Mouse (Mus musculus): ENCODE results near the gene Atp6ap1l. TPM values are rescaled to one million over a fixed set of nuclear protein-coding genes. Genes with fewer than 3 reads are reported as not detected.

The Atp6ap1l gene
- total and polyA plus RNA-seq, 3 experiments = not detected

- Histone ChIP-seq H3K27me3 (ENCODE audit: control insufficient read depth in 1 of 2, insufficient read depth in 2 of 2, low read length in 2 of 2) (no peaks in the 10 kb centered on the region), H3K9me3 (replicated peaks; ENCODE audit: insufficient read depth, low read length) (no peaks in the 10 kb centered on the region), H3K79me2 (ENCODE audit: control insufficient read depth, insufficient read depth, low read length, poor library complexity) (no peaks in the 10 kb centered on the region), H3K27ac (ENCODE audit: control insufficient read depth, low read depth, low read length) (no peak overlapping the region), H3K36me3 (ENCODE audit: control insufficient read depth in 1 of 2, insufficient read depth in 2 of 2, low read length in 2 of 2) (no peaks in the 10 kb centered on the region), H3K4me3 (ENCODE audit: control insufficient read depth in 1 of 2, insufficient read depth in 1 of 2, low read depth in 2 of 2, low read length in 2 of 2) (no peak overlapping the region), H3K9ac (ENCODE audit: control insufficient read depth, low read depth, low read length, poor library complexity, severe bottlenecking) (no peak overlapping the region), H3K4me1 (ENCODE audit: control insufficient read depth in 1 of 2, insufficient read depth in 2 of 2, low read length in 2 of 2) (no peaks in the 10 kb centered on the region)
- no peak for DNase-seq (ENCODE audit: low read depth, low spot score)
- TF ChIP-seq NRF1 (IDR thresholded peaks at IDR 0.05; ENCODE audit: insufficient read depth, low read depth, low read length, poor library complexity, severe bottlenecking) (no peak), NELFE (IDR thresholded peaks at IDR 0.05; ENCODE audit: low read depth, low read length) (no peak), POLR2AphosphoS5 (IDR thresholded peaks at IDR 0.05; ENCODE audit: borderline replicate concordance, low read depth, low read length) (no peak), MYB (IDR thresholded peaks at IDR 0.05; ENCODE audit: low read depth, low read length) (no peak), GATA1 (IDR thresholded peaks at IDR 0.05; ENCODE audit: low read depth, low read length) (no peak), RAD21 (IDR thresholded peaks at IDR 0.05; ENCODE audit: low read depth, low read length) (no peak), CTCF (IDR thresholded peaks at IDR 0.05 in 2 of 3, conservative IDR thresholded peaks at IDR 0.05 in 1 of 3; ENCODE audit: control insufficient read depth in 1 of 3, insufficient read depth in 1 of 3, low read depth in 2 of 3, low read length in 3 of 3, poor library complexity in 1 of 3, severe bottlenecking in 1 of 3) (no peak), USF2 (IDR thresholded peaks at IDR 0.05; ENCODE audit: borderline replicate concordance in 1 of 2, insufficient read depth in 1 of 2, low read depth in 1 of 2, low read length in 2 of 2) (no peak), TAL1 (IDR thresholded peaks at IDR 0.05; ENCODE audit: low read length) (no peak), TBP (IDR thresholded peaks at IDR 0.05; ENCODE audit: low read depth, low read length) (no peak), MEF2A (IDR thresholded peaks at IDR 0.05; ENCODE audit: extremely low read depth, insufficient replicate concordance, low read depth, low read length, poor library complexity, severe bottlenecking) (no peak), SMC3 (IDR thresholded peaks at IDR 0.05; ENCODE audit: low read depth, low read length) (no peak), TCF12 (IDR thresholded peaks at IDR 0.05; ENCODE audit: low read depth, low read length) (no peak), MXI1 (IDR thresholded peaks at IDR 0.05; ENCODE audit: low read depth, low read length) (no peak), ETS1 (IDR thresholded peaks at IDR 0.05; ENCODE audit: low read depth, low read length) (no peak), E2F4 (IDR thresholded peaks at IDR 0.05; ENCODE audit: borderline replicate concordance, low read depth, low read length) (no peak)
Observed at GRCm38 (mm10) chr13:90896821-90897220, 8.3 kb downstream of the Atp6ap1l start.

- TF ChIP-seq TCF12 (IDR thresholded peaks at IDR 0.05; ENCODE audit: low read depth, low read length) = no peak
- no peak for TF ChIP-seq USF2 (IDR thresholded peaks at IDR 0.05; ENCODE audit: borderline replicate concordance in 1 of 2, insufficient read depth in 1 of 2, low read depth in 1 of 2, low read length in 2 of 2)
- no peak for TF ChIP-seq CHD1 (IDR thresholded peaks at IDR 0.05; ENCODE audit: low read depth, low read length)
- Histone ChIP-seq H3K9ac (ENCODE audit: control insufficient read depth, low read depth, low read length, poor library complexity, severe bottlenecking) (no peak overlapping the region), H3K4me3 (ENCODE audit: control insufficient read depth in 1 of 2, insufficient read depth in 1 of 2, low read depth in 2 of 2, low read length in 2 of 2) (no peak overlapping the region), H3K36me3 (ENCODE audit: control insufficient read depth in 1 of 2, insufficient read depth in 2 of 2, low read length in 2 of 2) (no peaks in the 10 kb centered on the region), H3K9me3 (replicated peaks; ENCODE audit: insufficient read depth, low read length) (no peaks in the 10 kb centered on the region), H3K79me2 (ENCODE audit: control insufficient read depth, insufficient read depth, low read length, poor library complexity) (no peaks in the 10 kb centered on the region), H3K4me1 (ENCODE audit: control insufficient read depth in 1 of 2, insufficient read depth in 2 of 2, low read length in 2 of 2) (no peaks in the 10 kb centered on the region), H3K27ac (ENCODE audit: control insufficient read depth, low read depth, low read length) (no peak overlapping the region), H3K27me3 (ENCODE audit: control insufficient read depth in 1 of 2, insufficient read depth in 2 of 2, low read length in 2 of 2) (no peaks in the 10 kb centered on the region)
- no peak for DNase-seq (ENCODE audit: low read depth, low spot score)
Observed at GRCm38 (mm10) chr13:90896098-90896497, 9.1 kb downstream of the Atp6ap1l start.

All from MEL (cell line).